Mouse (Mus musculus): ENCODE measurements at regions not wholly inside any gene's neighbourhood (a gene's known extent, or its start where the extent isn't known, plus 50 kb on each side); places are given as distances from the start of the nearest gene placed in this dataset.

GRCm38 (mm10) chr14:102882281-102882680 lies 100.2 kb downstream of the Kctd12 start:
- no peak for DNase-seq (ENCODE audit: low spot score in 2 of 2)

GRCm38 (mm10) chr14:102880658-102881083 lies 101.8 kb downstream of the Kctd12 start:
- no peak for DNase-seq (ENCODE audit: low spot score in 2 of 2)

GRCm38 (mm10) chr14:102878572-102878971 lies 103.9 kb downstream of the Kctd12 start:
- DNase-seq (ENCODE audit: low spot score in 2 of 2) = no peak

GRCm38 (mm10) chr14:102868160-102868559 lies 114.3 kb downstream of the Kctd12 start:
- no peak for DNase-seq (ENCODE audit: low spot score in 2 of 2)

GRCm38 (mm10) chr14:102867697-102868096 lies 114.7 kb downstream of the Kctd12 start:
- no peak for DNase-seq (ENCODE audit: low spot score in 2 of 2)

GRCm38 (mm10) chr14:102866511-102866910 lies 115.9 kb downstream of the Kctd12 start:
- no peak for DNase-seq (ENCODE audit: low spot score in 2 of 2)

GRCm38 (mm10) chr14:102861694-102862093 lies 120.7 kb downstream of the Kctd12 start:
- no peak for DNase-seq (ENCODE audit: low spot score in 2 of 2)

GRCm38 (mm10) chr14:102859361-102859871 lies 123.0 kb downstream of the Kctd12 start:
- no peak for DNase-seq (ENCODE audit: low spot score in 2 of 2)

- DNase-seq (ENCODE audit: low spot score in 2 of 2) = no peak
Observed at GRCm38 (mm10) chr14:102855264-102855840, 127.1 kb downstream of the Kctd12 start.

- no peak for DNase-seq (ENCODE audit: low spot score in 2 of 2)
Observed at GRCm38 (mm10) chr14:102843700-102844099, 138.7 kb downstream of the Kctd12 start.

GRCm38 (mm10) chr14:102837602-102838001 lies 144.8 kb downstream of the Kctd12 start:
- no peak for DNase-seq (ENCODE audit: low spot score in 2 of 2)

GRCm38 (mm10) chr14:102835118-102835769 lies 147.2 kb downstream of the Kctd12 start:
- no peak for DNase-seq (ENCODE audit: low spot score in 2 of 2)

- DNase-seq (ENCODE audit: low spot score in 2 of 2) = no peak
Observed at GRCm38 (mm10) chr14:102828442-102828841, 154.0 kb downstream of the Kctd12 start.

GRCm38 (mm10) chr14:102827756-102828384 lies 154.6 kb downstream of the Kctd12 start:
- DNase-seq (ENCODE audit: low spot score in 2 of 2) = no peak

GRCm38 (mm10) chr14:102825525-102825924 lies 156.9 kb downstream of the Kctd12 start:
- no peak for DNase-seq (ENCODE audit: low spot score in 2 of 2)

- no peak for DNase-seq (ENCODE audit: low spot score in 2 of 2)
Observed at GRCm38 (mm10) chr14:102820663-102821062, 161.8 kb downstream of the Kctd12 start.

GRCm38 (mm10) chr14:102811678-102812081 lies 170.8 kb downstream of the Kctd12 start:
- DNase-seq (ENCODE audit: low spot score in 2 of 2) = no peak

- DNase-seq (ENCODE audit: low spot score in 2 of 2) = no peak
Observed at GRCm38 (mm10) chr14:102811022-102811421, 171.4 kb downstream of the Kctd12 start.

GRCm38 (mm10) chr14:102810121-102810921 lies 172.1 kb downstream of the Kctd12 start:
- DNase-seq (ENCODE audit: low spot score in 2 of 2) = no peak

GRCm38 (mm10) chr14:102805936-102806923 lies 176.2 kb downstream of the Kctd12 start:
- DNase-seq (ENCODE audit: low spot score in 2 of 2) = peak in 1 of 2 experiments; percentile 36

- DNase-seq (ENCODE audit: low spot score in 2 of 2) = no peak
Observed at GRCm38 (mm10) chr14:102795676-102796075, 186.8 kb downstream of the Kctd12 start.
